In the genomic region with DNA sequence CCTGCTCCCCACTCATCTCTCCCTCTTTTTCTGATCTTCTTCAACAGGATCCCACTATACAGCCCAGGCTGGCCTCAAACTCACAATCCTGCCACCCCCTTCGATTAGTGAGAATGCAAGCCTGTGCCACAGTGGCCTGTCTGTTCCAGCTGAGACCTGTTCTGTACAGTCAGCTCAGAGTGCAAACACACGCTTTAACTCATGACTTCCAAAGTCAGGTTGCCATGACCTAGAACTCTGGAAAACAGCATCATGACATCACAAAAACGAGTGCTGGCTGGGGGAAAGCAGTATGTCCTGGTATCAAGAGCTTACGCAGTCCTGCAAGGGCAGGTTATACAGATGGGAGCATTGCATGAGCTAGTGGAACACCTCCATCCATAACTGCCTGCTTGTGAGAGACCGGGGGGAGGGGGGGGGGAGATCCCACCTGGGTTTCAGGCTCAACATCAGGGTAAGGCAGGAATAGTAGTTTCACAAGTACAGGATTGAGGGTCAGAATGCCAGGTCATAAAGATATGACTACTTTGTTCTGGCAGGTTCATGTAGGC, we compare ENCODE assay signal across 12 mouse cellular contexts. TPM values are rescaled to one million over a fixed set of nuclear protein-coding genes. Genes with fewer than 3 reads are reported as not detected.
DNase-seq lines count a peak whose midpoint lies in the region; ATAC-seq and TF ChIP-seq lines count a peak whose summit lies in the region.
"Had no signal": no experiment of that assay in that cellular context is flagged by ENCODE, and none has a peak within 500 bp of the region (broad histone marks: within the 10 kb centered on the region; RNA-seq: fewer than 3 reads in every experiment).

No protein-coding gene starts in this region.

- TF ChIP-seq CTCF in layer of hippocampus, adult 2 months (conservative IDR thresholded peaks at IDR 0.05) = no peak
- TF ChIP-seq CTCF in midbrain, postnatal 0 days (IDR thresholded peaks at IDR 0.05) = no peak

- WGBS in embryonic facial prominence, embryonic 14.5 days = 76% methylated on average over 5 of the region's 5 CpGs
- 76% methylated on average over 5 of the region's 5 CpGs for WGBS in hindbrain, embryonic 14.5 days
- 81% methylated on average over 5 of the region's 5 CpGs for WGBS in midbrain, postnatal 0 days

- no peaks in the 10 kb centered on the region for H3K9me3 ChIP-seq in embryonic facial prominence, embryonic 14.5 days (ENCODE audit: control insufficient read depth, low read length)
- no peaks in the 10 kb centered on the region for H3K9me3 ChIP-seq in hindbrain, embryonic 14.5 days (ENCODE audit: control insufficient read depth, low read length)
- H3K9me3 ChIP-seq in midbrain, postnatal 0 days (ENCODE audit: low read length) = no peaks in the 10 kb centered on the region
- H3K9me3 ChIP-seq: embryonic facial prominence, embryonic 15.5 days had no signal

- no peak for ATAC-seq in embryonic facial prominence, embryonic 14.5 days (ENCODE audit: low read depth)
- ATAC-seq in hindbrain, embryonic 14.5 days (ENCODE audit: low FRiP score) = peak; percentile 43; the same call in 1 of the 2 replicates
- ATAC-seq in midbrain, postnatal 0 days (ENCODE audit: low FRiP score) = peak; percentile 42

- 0 out of 2 replicates have a peak overlapping the region, but pooled peaks have one; percentile 25 for H3K9ac ChIP-seq in embryonic facial prominence, embryonic 14.5 days (ENCODE audit: low read depth, low read length)
- H3K9ac ChIP-seq in hindbrain, embryonic 14.5 days = no peak overlapping the region
- H3K9ac ChIP-seq in midbrain, postnatal 0 days (replicated peaks; ENCODE audit: low read length, poor library complexity, severe bottlenecking) = peak overlapping the region; percentile 44; the same call in 1 of the 2 replicates
- H3K9ac ChIP-seq: embryonic facial prominence, embryonic 15.5 days had no signal

- peak overlapping the region; percentile 87; the same call in 1 of the 2 replicates for H3K27ac ChIP-seq in layer of hippocampus, adult 2 months
- no peak overlapping the region for H3K27ac ChIP-seq in embryonic facial prominence, embryonic 14.5 days (replicated peaks; ENCODE audit: low read depth, low read length)
- no peak overlapping the region for H3K27ac ChIP-seq in hindbrain, embryonic 14.5 days
- no peak overlapping the region for H3K27ac ChIP-seq in midbrain, postnatal 0 days (ENCODE audit: low read depth, low read length)
- H3K27ac ChIP-seq: embryonic facial prominence, embryonic 15.5 days; gastrocnemius, adult 2 months; heart, adult 2 months had no signal

- DNase-seq in layer of hippocampus, adult 2 months (ENCODE audit: low spot score in 2 of 2) = no peak
- DNase-seq in layer of hippocampus, adult 9-11 months = no peak
- DNase-seq in embryonic facial prominence, embryonic 14.5 days (ENCODE audit: low spot score) = no peak
- DNase-seq in hindbrain, embryonic 14.5 days (ENCODE audit: low spot score) = no peak
- DNase-seq in midbrain, postnatal 0 days (ENCODE audit: low spot score) = peak; percentile 3
- DNase-seq in spleen, adult 12 weeks (ENCODE audit: low spot score) = no peak
- DNase-seq in spleen, postnatal 4 days (ENCODE audit: low spot score in 2 of 2) = no peak
- DNase-seq in ovary, postnatal 36 days (ENCODE audit: low spot score) = no peak
- DNase-seq: gastrocnemius, adult 2 months; lung, adult 18-20 months had no signal

- H3K4me1 ChIP-seq in embryonic facial prominence, embryonic 14.5 days (ENCODE audit: control insufficient read depth, insufficient read depth, low read length) = 0 out of 2 replicates have a peak, but pooled peaks cover 4% of the 10 kb centered on the region
- no peaks in the 10 kb centered on the region for H3K4me1 ChIP-seq in hindbrain, embryonic 14.5 days (replicated peaks; ENCODE audit: control insufficient read depth, insufficient read depth, low read length)
- no peaks in the 10 kb centered on the region for H3K4me1 ChIP-seq in midbrain, postnatal 0 days (ENCODE audit: insufficient read depth, low read length)

- H3K27me3 ChIP-seq in embryonic facial prominence, embryonic 14.5 days (replicated peaks; ENCODE audit: control insufficient read depth, insufficient read depth, low read length) = no peaks in the 10 kb centered on the region
- no peaks in the 10 kb centered on the region for H3K27me3 ChIP-seq in hindbrain, embryonic 14.5 days (ENCODE audit: control insufficient read depth, insufficient read depth, low read length)
- H3K27me3 ChIP-seq in midbrain, postnatal 0 days (ENCODE audit: insufficient read depth, low read length) = no peaks in the 10 kb centered on the region
- H3K27me3 ChIP-seq: embryonic facial prominence, embryonic 15.5 days had no signal

- peak overlapping the region; percentile 58 for H3K4me3 ChIP-seq in layer of hippocampus, adult 2 months
- H3K4me3 ChIP-seq in embryonic facial prominence, embryonic 14.5 days (ENCODE audit: low read depth, low read length) = no peak overlapping the region
- H3K4me3 ChIP-seq in hindbrain, embryonic 14.5 days (replicated peaks; ENCODE audit: low read length) = no peak overlapping the region
- peak overlapping the region; percentile 21; the same call in 1 of the 2 replicates for H3K4me3 ChIP-seq in midbrain, postnatal 0 days (ENCODE audit: low read depth, low read length)
- H3K4me3 ChIP-seq: gastrocnemius, adult 2 months; heart, adult 2 months had no signal

- H3K36me3 ChIP-seq in embryonic facial prominence, embryonic 14.5 days (ENCODE audit: control insufficient read depth, insufficient read depth, low read length) = no peaks in the 10 kb centered on the region
- H3K36me3 ChIP-seq in hindbrain, embryonic 14.5 days (replicated peaks; ENCODE audit: control insufficient read depth, insufficient read depth) = no peaks in the 10 kb centered on the region
- H3K36me3 ChIP-seq in midbrain, postnatal 0 days (ENCODE audit: insufficient read depth, low read length) = no peaks in the 10 kb centered on the region
- H3K36me3 ChIP-seq: embryonic facial prominence, embryonic 15.5 days had no signal

- H3K4me2 ChIP-seq in embryonic facial prominence, embryonic 14.5 days (ENCODE audit: low read depth, low read length) = no peak overlapping the region
- H3K4me2 ChIP-seq in hindbrain, embryonic 14.5 days (replicated peaks) = peak overlapping the region; percentile 20
- peak overlapping the region; percentile 28; the same call in 1 of the 2 replicates for H3K4me2 ChIP-seq in midbrain, postnatal 0 days (ENCODE audit: low read depth, low read length, poor library complexity, severe bottlenecking)

RNA-seq across cellular contexts. Expression of gene Msrb2, which starts 25.8 kb away (rescaled TPM):
- total RNA-seq in layer of hippocampus, adult 2 months (2021) = 10 to 100 TPM; 29.9 to 31.6 TPM
- 19.2 and 22.0 TPM in 2 replicates for polyA plus RNA-seq in embryonic facial prominence, embryonic 14.5 days (2014; fragmentation: Nextera tagmentation; extraction: Ambion mirVana)
- polyA plus RNA-seq in hindbrain, embryonic 14.5 days (2014; fragmentation: Nextera tagmentation; extraction: Ambion mirVana) = 9.7 and 9.8 TPM in 2 replicates
- total RNA-seq in midbrain, postnatal 0 days (2014; rRNA removed) = 8.3 and 9.0 TPM in 2 replicates
- 8.8 and 8.9 TPM in 2 replicates for polyA plus RNA-seq in midbrain, postnatal 0 days (2015; fragmentation: Nextera tagmentation; extraction: Ambion mirVana)

Comparison
In these comparisons a context has a peak if more than half of its experiments do, and no peak if none do; other contexts are left out.
1. H3K4me3 ChIP-seq: peak in layer of hippocampus, adult 2 months (single experiment) and midbrain, postnatal 0 days (single experiment); none in embryonic facial prominence, embryonic 14.5 days (single experiment) and hindbrain, embryonic 14.5 days (single experiment).